Mouse (Mus musculus) adrenal gland, postnatal 14 days (tissue): ENCODE results near the gene 1110059G10Rik. TPM values are rescaled to one million over a fixed set of nuclear protein-coding genes. Genes with fewer than 3 reads are reported as not detected.
A peak's percentile ranks its signal among the peaks of the same experiment; 100 is the strongest.

Source experiments
- DNase-seq: peaks from one replicate; pipeline ENCODE4 v3.0.0; 2021; ENCODE audit warnings: mixed read lengths
- long read RNA-seq, 2 experiments: library from polyadenylated mRNA; stranded (forward); transcript quantifications; one replicate each; pipeline ENCODE4 v2.0.0; 2021
- total RNA-seq: library from RNA; stranded (reverse); gene quantifications from 2 replicates; pipeline ENCODE4 v1.2.3, GENCODE M21; 2021

Gene 1110059G10Rik
- 21.9 and 22.4 TPM in 2 replicates for total RNA-seq
- long read RNA-seq, experiment 1, transcript 1110059G10Rik-201 (3 exons, 3,361 nt), result major isoform, 14 of 17 reads
- long read RNA-seq, experiment 1, partial matches to known transcripts, result 2 of 17 reads
- long read RNA-seq, experiment 1, other reads (novel, unspliced or antisense), result 0 of 17 reads
- long read RNA-seq, experiment 2, transcript 1110059G10Rik-201 (3 exons, 3,361 nt), result major isoform, 8 of 12 reads
- long read RNA-seq, experiment 2, partial matches to known transcripts, result 1 of 12 reads
- long read RNA-seq, experiment 2, other reads (novel, unspliced or antisense), result 1 of 12 reads

GRCm38 (mm10) chr9:122950643-122951475, at the start of gene 1110059G10Rik, which contains the start of gene Kif15:
Gene 1110059G10Rik, minus strand, starts transcription at chr9:122951000.
Gene Kif15, plus strand, starts transcription at chr9:122951046.
- peak; percentile 95 for DNase-seq

- no peak for DNase-seq
Observed at GRCm38 (mm10) chr9:122999193-122999586, 48.4 kb upstream of the 1110059G10Rik start.

GRCm38 (mm10) chr9:122998406-122999192, 47.8 kb upstream of the 1110059G10Rik start:
- DNase-seq, result no peak

GRCm38 (mm10) chr9:122928915-122929314, 21.9 kb downstream of the 1110059G10Rik start:
- no peak for DNase-seq

DNA sequence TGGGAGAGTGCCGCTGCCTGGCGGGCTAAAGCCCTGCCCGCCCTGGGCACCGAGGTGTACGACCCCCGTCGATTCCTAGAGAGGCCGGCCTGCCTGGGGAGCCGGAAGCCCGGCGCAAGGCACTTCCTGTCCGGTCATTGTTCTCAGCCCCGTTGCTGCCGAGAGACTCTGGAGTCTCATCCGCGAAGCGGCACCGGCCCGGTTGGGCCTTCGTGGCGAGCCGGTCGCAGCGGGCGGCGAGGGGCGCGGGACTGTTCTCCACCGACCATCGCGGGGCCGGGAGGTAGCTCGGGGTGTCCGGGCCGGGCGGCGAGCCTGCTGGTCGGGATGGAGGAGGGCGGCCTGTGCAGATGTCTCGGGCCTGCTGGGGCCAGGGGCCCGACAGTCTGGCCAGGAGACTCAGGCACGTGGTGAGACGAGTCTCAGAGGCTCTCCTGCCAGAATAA, 27.8 kb downstream of the 1110059G10Rik start, which contains the start of gene Zfp105:
TSS of gene Zfp105 (plus strand) at position 137 of the 446 bp plus-strand sequence.
- DNase-seq, result peak; percentile 81

GRCm38 (mm10) chr9:122922436-122922835, 28.4 kb downstream of the 1110059G10Rik start:
- no peak for DNase-seq

GRCm38 (mm10) chr9:122902717-122903535, 47.9 kb downstream of the 1110059G10Rik start:
- DNase-seq, result peak; percentile 84

DNA sequence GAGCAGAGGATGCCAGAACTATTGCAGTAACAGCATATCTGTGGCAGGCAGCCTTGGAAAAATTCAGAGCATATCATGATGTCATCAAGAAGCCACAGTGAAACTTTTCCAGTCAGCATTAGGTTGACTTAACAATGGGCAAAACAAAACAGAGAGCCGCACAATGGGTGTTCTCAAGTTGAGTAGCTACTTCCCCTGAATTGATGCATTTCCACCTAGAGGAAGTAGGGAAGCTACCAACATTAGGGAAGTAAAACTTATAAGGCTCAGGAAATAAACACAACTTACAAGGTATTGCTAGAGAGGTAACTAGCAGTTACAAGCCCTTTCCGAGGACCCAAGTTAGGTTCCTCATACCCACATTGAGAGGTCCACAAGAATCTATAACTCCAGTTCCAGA, 49.8 kb downstream of the 1110059G10Rik start:
- no peak for DNase-seq

Other genes starting within 250 kb of the 1110059G10Rik start
- not detected in 2 replicates for gene Topaz1, start 203.7 kb downstream of the 1110059G10Rik start, total RNA-seq
- 16.7 and 17.7 TPM in 2 replicates for gene Tcaim, start 145.5 kb downstream of the 1110059G10Rik start, total RNA-seq
- not detected in 2 replicates for gene Gm35549, start 107.0 kb downstream of the 1110059G10Rik start, total RNA-seq
- gene Zfp445, start 85.0 kb downstream of the 1110059G10Rik start, total RNA-seq, result 100 and 106 TPM in 2 replicates
- gene Zkscan7, start 65.3 kb downstream of the 1110059G10Rik start, total RNA-seq, result 9.3 and 11.5 TPM in 2 replicates
- gene Zfp105, start 27.9 kb downstream of the 1110059G10Rik start, total RNA-seq, result 4.1 and 5.7 TPM in 2 replicates
- gene Kif15, start within 50 bp of the 1110059G10Rik start, total RNA-seq, result 10.8 and 12.2 TPM in 2 replicates
- 14.8 and 19.3 TPM in 2 replicates for gene Tmem42, start 70.3 kb upstream of the 1110059G10Rik start, total RNA-seq
- 0.70 and 0.86 TPM in 2 replicates for gene Tgm4, start 83.7 kb upstream of the 1110059G10Rik start, total RNA-seq
- 59.7 and 62.8 TPM in 2 replicates for gene Zdhhc3, start 162.2 kb upstream of the 1110059G10Rik start, total RNA-seq
- gene Exosc7, start 162.2 kb upstream of the 1110059G10Rik start, total RNA-seq, result 40.9 and 44.2 TPM in 2 replicates
- gene Clec3b, start 199.9 kb upstream of the 1110059G10Rik start, total RNA-seq, result 41.7 and 44.4 TPM in 2 replicates